Mouse (Mus musculus) monocyte, adult 5-6 weeks (primary cell): ENCODE measurements around the gene Nt5c2. TPM values are rescaled to one million over a fixed set of nuclear protein-coding genes. Genes with fewer than 3 reads are reported as not detected.
"Not testable (repeated sequence)": the region's sequence is repeated elsewhere in the genome, so short reads cannot be mapped to it uniquely, and the experiment has no call there.

Experiments
- ATAC-seq: fragments of 153-309, 156-312 bp; replicated peaks from 2 replicates; pipeline ENCODE4 v1.8.0; 2017; ENCODE audit warnings: mild to moderate bottlenecking; ENCODE audit not compliant: low TSS enrichment, insufficient number of reproducible peaks, severe bottlenecking, poor library complexity, low FRiP score
- total RNA-seq: library from RNA; stranded (forward); fragments of 200-1000, 200-491, 200-594 nt; gene quantifications from 3 replicates; pipeline ENCODE4 v1.2.3, GENCODE M21; 2017

Nt5c2 gene
- total RNA-seq, 1 experiment from 2014 or later: 63.8 TPM

GRCm38 (mm10) chr19:46992329-46992728 lies 22.6 kb downstream of the Nt5c2 start:
- ATAC-seq: not testable (repeated sequence)

GRCm38 (mm10) chr19:46991145-46991544 lies 23.8 kb downstream of the Nt5c2 start:
- ATAC-seq: peak; percentile 85

DNA sequence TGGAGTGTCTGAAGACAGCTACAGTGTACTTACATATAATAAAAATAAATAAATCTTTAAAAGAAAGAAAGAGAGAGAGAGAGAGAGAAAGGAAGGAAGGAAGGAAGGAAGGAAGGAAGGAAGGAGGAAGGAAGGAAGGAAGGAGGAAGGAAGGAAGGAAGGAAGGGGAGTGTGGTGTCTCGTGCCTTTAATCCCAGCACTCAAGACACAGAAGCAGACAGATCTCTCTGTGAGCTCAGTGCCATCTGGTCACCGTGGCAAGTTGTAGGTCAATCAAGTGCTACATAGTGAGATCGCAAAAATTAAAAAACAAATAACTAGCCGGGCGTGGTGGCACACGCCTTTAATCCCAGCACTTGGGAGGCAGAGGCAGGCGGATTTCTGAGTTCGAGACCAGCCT lies 24.3 kb downstream of the Nt5c2 start:
- not testable (repeated sequence) for ATAC-seq

DNA sequence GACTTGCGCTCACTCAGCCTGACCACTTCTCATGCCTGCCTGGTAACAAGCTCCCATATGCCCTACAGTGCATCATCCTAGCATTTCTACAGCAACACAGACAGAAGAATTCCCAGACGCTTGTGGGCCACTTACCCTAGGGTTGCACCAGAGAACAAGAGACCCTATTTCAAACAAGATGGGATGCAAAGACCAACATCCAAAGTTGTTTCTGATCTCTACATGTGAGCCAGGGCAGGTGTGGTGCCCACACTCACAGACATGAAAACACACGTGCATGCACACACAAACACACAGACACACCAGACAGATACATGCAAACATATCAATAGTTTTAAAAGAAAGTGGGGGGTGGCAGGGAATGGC lies 24.8 kb downstream of the Nt5c2 start:
- no peak for ATAC-seq

- ATAC-seq: no peak
These were observed 25.3 kb downstream of the Nt5c2 start for GRCm38 (mm10) chr19:46989479-46990152.

GRCm38 (mm10) chr19:46988231-46989087 lies 26.5 kb downstream of the Nt5c2 start:
- no peak for ATAC-seq

DNA sequence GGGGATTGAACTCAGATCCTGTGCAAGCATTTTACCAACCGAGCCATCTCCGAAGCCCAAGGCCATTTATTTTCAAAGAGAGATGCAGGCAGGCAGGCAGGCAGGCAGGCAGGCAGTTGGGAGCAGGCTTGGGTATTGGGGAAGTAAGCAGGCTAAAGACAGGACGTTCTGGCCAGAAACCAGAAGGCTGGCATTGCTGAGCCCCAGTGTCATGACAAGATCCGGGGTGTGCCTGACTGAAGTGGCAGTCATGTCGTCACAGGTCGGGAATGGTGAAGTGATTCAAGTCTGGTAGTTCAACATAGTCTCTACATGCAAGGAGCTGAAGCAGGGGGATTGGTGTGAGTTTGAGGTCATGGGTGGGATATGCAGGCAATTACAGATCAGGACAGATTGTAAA lies 27.3 kb downstream of the Nt5c2 start:
- peak; percentile 65 for ATAC-seq

DNA sequence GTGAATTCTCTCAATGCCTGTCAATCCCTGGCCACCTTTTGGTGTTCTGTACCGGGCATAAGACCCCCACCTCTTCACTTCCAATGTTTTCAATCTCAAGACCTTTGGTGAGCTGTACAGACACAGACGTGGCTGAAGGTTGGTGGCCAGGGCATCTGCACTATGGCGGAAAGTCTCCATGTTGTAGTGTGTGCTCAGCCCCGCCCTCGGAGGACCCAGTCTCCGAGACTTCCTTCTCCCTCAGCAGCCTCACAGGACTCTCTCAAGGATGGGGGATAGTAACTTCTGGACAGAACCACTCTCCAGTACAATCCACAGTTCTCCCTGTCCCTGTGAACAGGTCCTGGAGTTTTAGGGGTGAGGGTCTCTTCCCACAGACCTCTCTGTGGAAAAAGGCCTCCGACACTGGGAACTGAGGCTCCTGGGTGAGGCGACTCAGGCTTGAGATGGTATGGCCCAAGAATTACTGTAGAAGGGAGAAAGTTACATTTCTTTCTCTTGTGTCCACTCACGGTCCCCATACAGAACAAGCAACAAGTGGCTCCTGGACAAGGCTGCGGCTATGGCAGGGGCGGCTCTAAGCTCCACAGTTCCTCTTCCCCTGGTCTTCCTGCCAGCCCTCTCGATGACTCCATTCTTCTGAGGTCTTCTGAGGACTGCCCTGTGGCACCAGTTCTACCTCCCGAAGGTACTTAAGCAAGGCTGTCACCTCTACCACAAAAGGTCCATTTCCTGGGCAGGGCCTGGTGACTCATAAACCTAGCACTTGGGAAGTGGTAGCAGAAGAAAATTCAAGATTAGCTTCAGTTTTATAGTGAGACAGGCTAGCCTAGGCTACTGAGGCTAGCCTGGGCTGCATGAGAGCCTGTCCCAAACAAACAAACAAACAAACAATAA lies 30.0 kb downstream of the Nt5c2 start:
- ATAC-seq: peak; percentile 68

- no peak for ATAC-seq
These were observed 31.0 kb downstream of the Nt5c2 start for GRCm38 (mm10) chr19:46983966-46984380.

DNA sequence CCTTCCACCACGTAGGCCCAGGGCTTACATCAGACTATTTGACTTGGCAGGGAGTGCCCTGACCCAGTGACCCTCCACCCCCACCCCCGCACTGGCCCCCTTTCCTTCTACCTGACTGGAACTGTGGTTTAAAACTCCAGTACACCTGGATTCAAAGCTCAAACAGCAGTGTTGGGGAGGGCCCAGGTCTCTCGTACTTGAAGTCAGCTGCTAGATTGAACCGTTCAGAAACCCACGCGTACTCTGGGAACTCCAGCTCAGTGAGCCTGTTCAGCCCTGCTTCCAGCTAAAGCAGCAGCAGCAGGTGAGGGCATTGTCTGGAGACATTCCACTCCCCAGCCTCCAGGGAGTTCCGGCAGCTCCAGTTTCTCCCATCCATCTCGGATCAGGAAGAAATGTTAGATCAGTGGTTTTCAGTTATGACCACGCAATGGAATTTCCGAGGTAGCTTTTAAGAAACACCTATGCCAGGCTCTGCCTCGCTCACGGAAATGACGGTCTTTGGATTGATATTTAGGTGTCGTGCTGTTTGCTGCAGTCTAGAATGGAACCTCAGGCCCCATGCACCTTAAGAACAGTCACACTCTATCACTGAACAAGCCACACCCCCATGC lies 31.5 kb downstream of the Nt5c2 start:
- ATAC-seq: no peak

DNA sequence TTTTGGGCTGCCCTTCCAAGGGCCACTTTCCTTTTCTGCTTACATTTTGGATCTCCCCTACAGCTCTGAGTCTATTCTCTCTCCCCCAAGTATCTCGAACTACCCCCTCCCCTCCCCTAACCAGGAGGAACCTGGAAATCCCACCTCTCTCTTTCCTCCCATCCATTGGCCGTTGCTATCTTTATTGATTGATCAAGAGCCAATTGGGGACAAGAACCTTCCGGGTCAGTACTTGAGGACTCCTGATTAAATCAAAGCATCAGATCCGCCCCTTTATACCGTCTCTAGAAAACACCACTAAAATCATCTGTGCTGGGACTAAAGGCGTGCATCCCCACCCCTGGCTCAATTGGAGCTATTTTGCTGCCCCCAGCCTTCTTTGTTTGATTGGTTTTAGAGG lies 33.5 kb downstream of the Nt5c2 start:
- ATAC-seq: no peak

DNA sequence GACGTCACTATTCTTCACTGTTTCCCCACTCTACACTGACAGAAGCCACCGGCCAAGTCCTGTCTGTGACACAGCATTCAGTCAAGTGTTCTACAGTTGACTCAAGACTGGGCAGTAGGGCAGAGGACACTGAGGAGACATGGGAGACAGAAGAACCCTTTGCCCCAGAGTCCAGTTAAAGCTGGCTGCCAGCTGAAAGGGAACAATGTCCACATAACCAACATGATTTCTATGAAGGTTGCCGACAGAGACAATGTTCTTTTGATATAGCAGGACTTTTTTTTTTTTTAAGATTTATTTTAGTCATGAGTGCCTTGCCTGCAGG lies 35.2 kb downstream of the Nt5c2 start:
- ATAC-seq: no peak

DNA sequence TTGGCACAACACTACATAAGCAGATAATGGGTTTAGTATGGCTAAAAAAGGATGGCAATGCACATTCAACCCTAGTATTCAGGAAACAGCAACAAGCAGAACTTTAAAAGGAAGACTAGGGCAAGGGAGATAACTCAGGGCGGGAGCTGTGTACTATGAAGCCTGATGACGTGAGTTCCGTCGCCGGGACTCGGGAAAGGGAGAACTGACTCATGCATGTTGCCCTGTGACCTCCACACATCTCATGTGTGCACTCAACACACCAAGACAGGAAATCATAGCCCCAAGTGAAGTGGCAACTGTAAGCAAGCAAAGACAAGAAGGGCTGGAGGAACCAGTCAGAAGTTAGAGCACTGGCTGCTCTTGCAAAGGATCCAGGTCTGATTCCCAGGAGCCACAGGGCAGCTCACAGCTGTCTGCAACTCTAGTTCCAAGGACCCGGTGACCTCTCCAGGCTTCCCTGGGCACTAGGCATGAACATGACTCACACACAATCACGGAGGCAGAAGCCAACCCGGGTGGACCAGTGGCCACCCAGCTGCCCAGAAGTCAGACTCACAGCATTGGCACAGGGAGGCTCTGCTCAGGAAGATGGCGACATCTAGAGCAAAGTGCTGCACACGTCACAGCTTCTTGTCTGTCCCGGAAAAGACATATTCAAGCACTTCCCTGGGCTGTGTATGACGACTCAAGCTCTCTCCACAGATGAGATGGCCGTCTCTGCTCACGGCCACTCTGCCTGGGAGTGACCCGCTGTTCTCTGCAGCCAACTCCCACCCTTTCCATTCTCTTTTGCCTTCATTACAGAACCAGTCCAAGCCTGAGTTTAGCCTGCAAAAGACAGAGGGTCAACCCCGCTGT lies 35.8 kb downstream of the Nt5c2 start:
- ATAC-seq: no peak

DNA sequence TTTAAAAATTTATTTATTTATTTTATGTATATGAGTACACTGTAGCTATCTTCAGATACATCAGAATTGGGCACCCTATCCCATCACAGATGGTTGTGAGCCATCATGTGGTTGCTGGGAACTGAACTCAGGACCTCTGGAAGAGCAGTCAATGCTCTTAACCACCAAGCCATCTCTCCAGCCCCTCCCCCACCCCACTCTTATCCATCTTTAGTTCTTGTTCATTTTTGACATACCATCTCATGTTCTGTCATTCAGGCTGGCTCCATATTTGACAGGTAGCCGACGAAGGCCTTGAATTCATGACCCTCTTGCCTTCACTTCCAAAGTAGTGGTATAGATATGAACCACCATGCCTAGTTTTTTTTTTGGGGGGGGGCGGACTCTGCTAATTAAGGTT lies 36.9 kb downstream of the Nt5c2 start:
- not testable (repeated sequence) for ATAC-seq

GRCm38 (mm10) chr19:46977460-46977859 lies 37.5 kb downstream of the Nt5c2 start:
- ATAC-seq: no peak

DNA sequence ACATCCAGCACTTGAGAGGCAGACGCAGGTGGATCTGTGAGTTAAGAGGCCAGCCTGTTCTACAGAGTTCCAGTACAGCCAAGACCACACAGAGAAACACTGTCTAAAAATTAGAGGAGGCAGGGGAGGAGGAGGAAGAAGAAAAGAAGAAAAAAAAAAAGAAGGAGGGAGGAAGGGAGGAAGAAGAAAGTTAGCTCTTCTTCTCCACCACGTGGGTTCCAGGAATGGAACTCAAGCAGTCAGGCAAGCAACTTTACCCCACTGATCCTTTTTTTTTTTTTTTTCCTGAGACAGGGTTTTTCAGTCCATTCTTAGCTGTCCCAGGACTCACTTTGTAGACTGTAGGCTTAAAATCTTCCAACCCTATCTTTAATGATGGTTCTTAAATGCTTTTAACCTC lies 38.2 kb downstream of the Nt5c2 start:
- ATAC-seq: no peak

DNA sequence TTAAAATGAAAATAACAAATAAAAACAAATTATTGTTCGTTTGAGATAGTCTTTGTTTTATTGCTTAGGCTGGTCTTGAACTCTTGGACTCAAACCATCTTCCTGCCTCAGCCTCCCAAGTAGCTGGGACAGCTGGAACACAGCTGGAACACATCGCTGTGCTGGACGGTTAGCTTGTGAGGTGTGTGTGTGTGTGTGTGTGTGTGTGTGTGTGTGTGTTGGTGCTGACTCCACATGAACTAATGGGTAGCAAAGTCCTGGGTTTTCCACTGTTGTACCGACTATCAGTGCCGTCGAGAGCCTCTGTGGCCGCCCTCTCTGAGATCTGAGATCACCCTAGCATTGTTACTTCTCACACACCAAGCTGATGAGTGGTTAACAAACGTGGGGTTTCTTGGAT lies 39.0 kb downstream of the Nt5c2 start:
- no peak for ATAC-seq

DNA sequence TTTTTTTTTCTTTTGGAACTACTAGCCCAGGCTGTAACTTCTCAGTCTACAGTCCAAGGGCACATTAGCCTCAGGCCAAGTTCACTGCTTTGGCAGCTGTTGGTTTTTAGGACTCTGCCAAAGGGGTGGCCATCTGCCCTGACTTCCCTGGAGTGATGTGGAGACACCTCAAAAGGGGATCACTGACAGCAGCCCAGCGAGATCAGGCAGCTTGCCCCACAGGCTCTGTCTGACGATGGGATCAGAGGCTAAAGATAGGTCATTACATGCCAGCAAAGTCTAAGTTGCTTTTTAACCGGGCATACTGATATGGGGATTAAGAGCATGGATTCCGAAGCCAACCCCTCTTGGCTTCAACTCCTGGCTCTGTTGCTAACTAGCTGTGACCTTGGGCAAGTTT lies 39.4 kb downstream of the Nt5c2 start:
- no peak for ATAC-seq
